Mouse (Mus musculus): ENCODE measurements at regions not wholly inside any gene's neighbourhood (a gene's known extent, or its start where the extent isn't known, plus 50 kb on each side); places are given as distances from the start of the nearest gene placed in this dataset.

GRCm38 (mm10) chr2:92664939-92665338 is 65.4 kb downstream of the Chst1 start:
- Histone ChIP-seq H3K79me2 (ENCODE audit: control insufficient read depth, insufficient read depth, low read length, poor library complexity) (no peaks in the 10 kb centered on the region), H3K9me3 (replicated peaks; ENCODE audit: insufficient read depth, low read length) (no peaks in the 10 kb centered on the region), H3K36me3 (ENCODE audit: control insufficient read depth in 1 of 2, insufficient read depth in 2 of 2, low read length in 2 of 2) (peaks cover 0 to 36% of the 10 kb centered on the region in 2 experiments; a peak in 2 of 4 replicates), H3K27ac (ENCODE audit: control insufficient read depth, low read depth, low read length) (no peak overlapping the region; the same call in 1 of the 2 replicates), H3K4me1 (ENCODE audit: control insufficient read depth in 1 of 2, insufficient read depth in 2 of 2, low read length in 2 of 2) (peaks cover 48 to 56% of the 10 kb centered on the region in 2 experiments), H3K9ac (ENCODE audit: control insufficient read depth, low read depth, low read length, poor library complexity, severe bottlenecking) (no peak overlapping the region), H3K4me3 (ENCODE audit: control insufficient read depth in 1 of 2, insufficient read depth in 1 of 2, low read depth in 2 of 2, low read length in 2 of 2) (no peak overlapping the region), H3K27me3 (ENCODE audit: control insufficient read depth in 1 of 2, insufficient read depth in 2 of 2, low read length in 2 of 2) (no peaks in the 10 kb centered on the region)
- no peak for DNase-seq (ENCODE audit: low read depth, low spot score)
- TF ChIP-seq E2F4 (IDR thresholded peaks at IDR 0.05; ENCODE audit: borderline replicate concordance, low read depth, low read length) = no peak
- no peak for TF ChIP-seq ELF1 (IDR thresholded peaks at IDR 0.05; ENCODE audit: low read depth, low read length)
- TF ChIP-seq POLR2AphosphoS5 (IDR thresholded peaks at IDR 0.05; ENCODE audit: borderline replicate concordance, low read depth, low read length) = no peak
- TF ChIP-seq MAX (IDR thresholded peaks at IDR 0.05; ENCODE audit: low read length) = no peak
- 0 out of 2 replicates have a peak, but pooled peaks have one; percentile 34 for TF ChIP-seq TBP (IDR thresholded peaks at IDR 0.05; ENCODE audit: low read depth, low read length)
- TF ChIP-seq EP300 (IDR thresholded peaks at IDR 0.05; ENCODE audit: low read depth in 1 of 2, low read length in 2 of 2) = peak in 1 of 2 experiments; percentile 59; a peak in 2 of 4 replicates
- TF ChIP-seq RCOR1 (IDR thresholded peaks at IDR 0.05; ENCODE audit: low read depth, low read length) = 0 out of 2 replicates have a peak, but pooled peaks have one; percentile 29
- no peak for TF ChIP-seq MYB (IDR thresholded peaks at IDR 0.05; ENCODE audit: low read depth, low read length)
- 0 out of 2 replicates have a peak, but pooled peaks have one; percentile 23 for TF ChIP-seq TCF12 (IDR thresholded peaks at IDR 0.05; ENCODE audit: low read depth, low read length)
- TF ChIP-seq MAZ (IDR thresholded peaks at IDR 0.05; ENCODE audit: low read depth, low read length) = no peak
- 0 out of 2 replicates have a peak, but pooled peaks have one; percentile 34 for TF ChIP-seq ETS1 (IDR thresholded peaks at IDR 0.05; ENCODE audit: low read depth, low read length)
- no peak for TF ChIP-seq KAT2A (conservative IDR thresholded peaks at IDR 0.05; ENCODE audit: low read depth, low read length)
- TF ChIP-seq GABPA (IDR thresholded peaks at IDR 0.05; ENCODE audit: low read depth, low read length) = no peak
- TF ChIP-seq GATA1 (IDR thresholded peaks at IDR 0.05; ENCODE audit: low read depth, low read length) = no peak

DNA sequence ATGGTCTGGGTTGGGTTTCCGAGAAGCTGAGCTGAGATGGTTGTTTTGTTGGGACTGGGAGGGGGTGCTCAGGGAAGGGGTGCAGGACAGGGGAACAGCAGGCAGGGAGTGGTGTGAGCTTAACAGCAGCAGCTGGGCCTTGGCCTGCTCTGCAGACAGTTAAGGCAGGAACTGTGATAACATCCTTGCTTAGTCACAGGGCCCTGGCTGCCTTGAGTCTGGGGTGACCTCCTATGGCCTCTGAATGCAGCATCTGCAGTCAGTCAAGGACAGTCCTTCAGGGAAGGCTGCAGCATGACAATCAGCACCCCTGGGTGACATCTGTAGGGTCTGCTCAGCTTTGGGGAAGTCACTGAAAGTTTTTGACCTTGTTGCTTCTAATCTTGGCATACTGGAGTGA is 67.7 kb downstream of the Chst1 start:
- peak; percentile 90 for DNase-seq (ENCODE audit: low read depth, low spot score)
- H3K4me1 ChIP-seq (ENCODE audit: control insufficient read depth in 1 of 2, insufficient read depth in 2 of 2, low read length in 2 of 2) = peaks cover 42 to 53% of the 10 kb centered on the region in 2 experiments
- no peaks in the 10 kb centered on the region for H3K9me3 ChIP-seq (replicated peaks; ENCODE audit: insufficient read depth, low read length)
- H3K27ac ChIP-seq (ENCODE audit: control insufficient read depth, low read depth, low read length) = peak overlapping the region; percentile 83
- H3K36me3 ChIP-seq (ENCODE audit: control insufficient read depth in 1 of 2, insufficient read depth in 2 of 2, low read length in 2 of 2) = peaks cover 0 to 31% of the 10 kb centered on the region in 2 experiments; a peak in 2 of 4 replicates
- H3K27me3 ChIP-seq (ENCODE audit: control insufficient read depth in 1 of 2, insufficient read depth in 2 of 2, low read length in 2 of 2) = no peaks in the 10 kb centered on the region
- H3K4me3 ChIP-seq (ENCODE audit: control insufficient read depth in 1 of 2, insufficient read depth in 1 of 2, low read depth in 2 of 2, low read length in 2 of 2) = no peak overlapping the region
- H3K9ac ChIP-seq (ENCODE audit: control insufficient read depth, low read depth, low read length, poor library complexity, severe bottlenecking) = peak overlapping the region; percentile 58
- no peaks in the 10 kb centered on the region for H3K79me2 ChIP-seq (ENCODE audit: control insufficient read depth, insufficient read depth, low read length, poor library complexity)
- peak; percentile 97 to 99 for TF ChIP-seq EP300 (IDR thresholded peaks at IDR 0.05; ENCODE audit: low read depth in 1 of 2, low read length in 2 of 2)
- TF ChIP-seq NELFE (IDR thresholded peaks at IDR 0.05; ENCODE audit: low read depth, low read length) = 0 out of 2 replicates have a peak, but pooled peaks have one; percentile 35
- no peak; the same call in 1 of the 2 replicates for TF ChIP-seq CHD2 (IDR thresholded peaks at IDR 0.05; ENCODE audit: low read length)
- no peak for TF ChIP-seq UBTF (IDR thresholded peaks at IDR 0.05; ENCODE audit: borderline replicate concordance, insufficient read depth, low read depth, low read length)
- no peak for TF ChIP-seq MEF2A (IDR thresholded peaks at IDR 0.05; ENCODE audit: extremely low read depth, insufficient replicate concordance, low read depth, low read length, poor library complexity, severe bottlenecking)
- TF ChIP-seq TBP (IDR thresholded peaks at IDR 0.05; ENCODE audit: low read depth, low read length) = peak; percentile 77
- TF ChIP-seq ELF1 (IDR thresholded peaks at IDR 0.05; ENCODE audit: low read depth, low read length) = no peak
- peak; percentile 77; the same call in 1 of the 2 replicates for TF ChIP-seq MYC (IDR thresholded peaks at IDR 0.05; ENCODE audit: low read depth, low read length)
- TF ChIP-seq KAT2A (conservative IDR thresholded peaks at IDR 0.05; ENCODE audit: low read depth, low read length) = no peak; the same call in 1 of the 2 replicates
- TF ChIP-seq MXI1 (IDR thresholded peaks at IDR 0.05; ENCODE audit: low read depth, low read length) = peak; percentile 65; the same call in 1 of the 2 replicates
- TF ChIP-seq SMC3 (IDR thresholded peaks at IDR 0.05; ENCODE audit: low read depth, low read length) = no peak
- no peak for TF ChIP-seq E2F4 (IDR thresholded peaks at IDR 0.05; ENCODE audit: borderline replicate concordance, low read depth, low read length)
- TF ChIP-seq RAD21 (IDR thresholded peaks at IDR 0.05; ENCODE audit: low read depth, low read length) = no peak
- TF ChIP-seq MYB (IDR thresholded peaks at IDR 0.05; ENCODE audit: low read depth, low read length) = peak; percentile 96
- TF ChIP-seq ZC3H11A (IDR thresholded peaks at IDR 0.05; ENCODE audit: low read depth, low read length) = no peak
- TF ChIP-seq RCOR1 (IDR thresholded peaks at IDR 0.05; ENCODE audit: low read depth, low read length) = peak; percentile 54; the same call in 1 of the 2 replicates
- TF ChIP-seq ZNF384 (IDR thresholded peaks at IDR 0.05; ENCODE audit: low read depth, low read length) = no peak; the same call in 1 of the 2 replicates
- TF ChIP-seq ZKSCAN1 (IDR thresholded peaks at IDR 0.05; ENCODE audit: low read depth, low read length) = no peak
- TF ChIP-seq GATA1 (IDR thresholded peaks at IDR 0.05; ENCODE audit: low read depth, low read length) = peak; percentile 89
- peak; percentile 99 for TF ChIP-seq GABPA (IDR thresholded peaks at IDR 0.05; ENCODE audit: low read depth, low read length)
- TF ChIP-seq USF2 (IDR thresholded peaks at IDR 0.05; ENCODE audit: borderline replicate concordance in 1 of 2, insufficient read depth in 1 of 2, low read depth in 1 of 2, low read length in 2 of 2) = no peak
- TF ChIP-seq HCFC1 (IDR thresholded peaks at IDR 0.05; ENCODE audit: low read depth, low read length) = 0 out of 2 replicates have a peak, but pooled peaks have one; percentile 18
- no peak for TF ChIP-seq USF1 (IDR thresholded peaks at IDR 0.05; ENCODE audit: low read depth, low read length)
